Comparison of ENCODE assay signal across 11 mouse cellular contexts in the genomic region with DNA sequence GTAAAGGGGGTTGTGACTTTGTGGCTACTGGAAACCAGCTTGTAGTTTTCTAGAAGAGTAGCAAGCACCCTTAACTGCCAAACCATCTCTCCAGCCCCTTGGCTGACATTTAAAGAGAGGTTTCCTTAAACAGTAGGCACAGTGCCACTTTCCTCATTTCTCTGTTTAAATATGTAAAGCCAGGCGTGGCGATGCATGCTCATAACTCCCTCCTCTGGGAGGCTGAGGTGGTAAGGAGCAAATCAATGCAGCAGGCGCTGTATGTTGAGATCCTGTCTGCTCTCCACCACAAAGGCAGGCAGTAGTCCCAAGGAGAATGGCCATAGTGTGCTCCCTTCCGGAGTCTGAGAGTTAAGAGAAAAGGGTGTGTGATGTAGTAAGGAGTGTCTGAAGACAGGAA.
"Had no signal": no experiment of that assay in that cellular context is flagged by ENCODE, and none has a peak within 500 bp of the region (broad histone marks: within the 10 kb centered on the region; RNA-seq: fewer than 3 reads in every experiment).

No protein-coding gene starts in this region.

- DNase-seq: kidney, adult 8-10 months; kidney, postnatal 25 days; retina, postnatal 1 day; right cerebral cortex, postnatal 14 days; thymus, postnatal 14 days had no signal

- H3K27ac ChIP-seq: limb, embryonic 15.5 days; liver, embryonic 12.5 days had no signal

- ATAC-seq: hindbrain, embryonic 16.5 days; inflammation-experienced regulatory T-cells, adult 6 months; intestine, postnatal 0 days; liver, embryonic 12.5 days had no signal

- H3K9me3 ChIP-seq: limb, embryonic 15.5 days; liver, embryonic 12.5 days had no signal

- H3K36me3 ChIP-seq: limb, embryonic 15.5 days; liver, embryonic 12.5 days had no signal

- H3K4me2 ChIP-seq: limb, embryonic 15.5 days; liver, embryonic 12.5 days had no signal

- H3K9ac ChIP-seq: limb, embryonic 15.5 days; liver, embryonic 12.5 days had no signal

- H3K27me3 ChIP-seq: limb, embryonic 15.5 days; liver, embryonic 12.5 days had no signal

- H3K4me3 ChIP-seq: limb, embryonic 15.5 days; liver, embryonic 12.5 days; myocyte had no signal
